Mouse (Mus musculus) kidney, postnatal 0 days (tissue): ENCODE data around the gene Fgl2. TPM values are rescaled to one million over a fixed set of nuclear protein-coding genes. Genes with fewer than 3 reads are reported as not detected.

Source experiments
- ATAC-seq: fragments of 200-750 bp; cut with Nextera tagmentation; replicated peaks from 2 replicates; pipeline ENCODE4 v1.8.0; 2017; ENCODE audit warnings: low read depth, moderate number of reproducible peaks, moderate TSS enrichment, moderate library complexity; ENCODE audit not compliant: low FRiP score
- DNase-seq: peaks from one replicate; pipeline ENCODE4 v3.0.0-alpha.2; 2016; ENCODE audit warnings: low spot score
- H3K27ac ChIP-seq: fragments of 300-500 bp; sonication (generic); 2 replicates; pipeline ENCODE4 v1.5.1; 2014; ENCODE audit warnings: mild to moderate bottlenecking
- H3K27me3 ChIP-seq: fragments of 300-500 bp; sonication (generic); 2 replicates; pipeline ENCODE4 v1.6.1; 2014; ENCODE audit warnings: low read length, mixed read lengths; ENCODE audit not compliant: insufficient read depth
- H3K36me3 ChIP-seq: fragments of 300-500 bp; sonication (generic); 2 replicates; pipeline ENCODE4 v1.6.1; 2014; ENCODE audit warnings: low read length, mixed read lengths; ENCODE audit not compliant: insufficient read depth
- H3K4me1 ChIP-seq: fragments of 300-500 bp; sonication (generic); replicated peaks from 2 replicates; pipeline ENCODE4 v1.6.1; 2014; ENCODE audit warnings: antibody characterized with exemption, low read length, mixed read lengths; ENCODE audit not compliant: insufficient read depth
- H3K4me2 ChIP-seq: fragments of 300-500 bp; sonication (generic); 2 replicates; pipeline ENCODE4 v1.6.1; 2014; ENCODE audit warnings: mild to moderate bottlenecking, low read length, moderate library complexity, mixed read lengths
- H3K4me3 ChIP-seq: fragments of 300-500 bp; sonication (generic); replicated peaks from 2 replicates; pipeline ENCODE4 v1.5.1; 2014; ENCODE audit warnings: low read depth, low read length
- H3K9ac ChIP-seq: fragments of 300-500 bp; sonication (generic); 2 replicates; pipeline ENCODE4 v1.6.1; 2014; ENCODE audit warnings: low read depth, low read length
- H3K9me3 ChIP-seq: fragments of 300-500 bp; sonication (generic); replicated peaks from 2 replicates; pipeline ENCODE4 v1.6.1; 2016; ENCODE audit warnings: low read length, inconsistent platforms, mixed read lengths
- CTCF ChIP-seq: IDR thresholded peaks from 2 replicates; pipeline ENCODE4 v1.5.1; 2016; ENCODE audit warnings: antibody characterized with exemption, low read depth, mild to moderate bottlenecking, moderate library complexity
- WGBS: fragments of 180-500 bp; shearing (Covaris S2); extraction: QIAGEN DNeasy Blood & Tissue Kit; methylation state at CpG from one replicate; pipeline ENCODE4 v1.1.7; 2014; 5-methylcytosine and 5-hydroxymethylcytosine counted together
- polyA plus RNA-seq: library from polyadenylated mRNA; unstranded; fragments of >200 nt; fragmentation: Nextera tagmentation; extraction: Ambion mirVana; gene quantifications from 2 replicates; pipeline ENCODE4 v1.2.1, GENCODE M21; 2015

Gene Fgl2
- polyA plus RNA-seq, 1 experiment from 2014 or later, result 11.9 TPM

GRCm38 (mm10) chr5:21383392-21384251, 11.2 kb downstream of the Fgl2 start:
- 0 out of 2 replicates have a peak overlapping the region, but pooled peaks have one; percentile 11 for H3K4me2 ChIP-seq
- ATAC-seq, result peak; percentile 68

GRCm38 (mm10) chr5:21384252-21384960, 12.0 kb downstream of the Fgl2 start:
- H3K9ac ChIP-seq, result no peak overlapping the region
- 0 out of 2 replicates have a peak, but pooled peaks cover 12% of the 10 kb centered on the region for H3K4me1 ChIP-seq
- H3K9me3 ChIP-seq, result no peaks in the 10 kb centered on the region
- 69% methylated on average over 13 of the region's 13 CpGs for WGBS
- H3K27ac ChIP-seq, result no peak overlapping the region
- H3K4me3 ChIP-seq, result no peak overlapping the region
- no peak overlapping the region for H3K4me2 ChIP-seq
- DNase-seq, result no peak
- no peak for TF ChIP-seq CTCF
- no peaks in the 10 kb centered on the region for H3K36me3 ChIP-seq
- ATAC-seq, result no peak
- no peaks in the 10 kb centered on the region for H3K27me3 ChIP-seq

More at GRCm38 (mm10) chr5:21383392-21384251, 11.2 kb downstream of the Fgl2 start:
- no peak for TF ChIP-seq CTCF
- 19% methylated on average over 14 of the region's 14 CpGs for WGBS
- Histone ChIP-seq H3K9ac (no peak overlapping the region), H3K4me1 (0 out of 2 replicates have a peak, but pooled peaks cover 12% of the 10 kb centered on the region), H3K4me3 (no peak overlapping the region), H3K27me3 (no peaks in the 10 kb centered on the region), H3K9me3 (no peaks in the 10 kb centered on the region), H3K36me3 (no peaks in the 10 kb centered on the region), H3K27ac (peak overlapping the region; percentile 58; the same call in 1 of the 2 replicates)
- DNase-seq, result peak; percentile 69

DNA sequence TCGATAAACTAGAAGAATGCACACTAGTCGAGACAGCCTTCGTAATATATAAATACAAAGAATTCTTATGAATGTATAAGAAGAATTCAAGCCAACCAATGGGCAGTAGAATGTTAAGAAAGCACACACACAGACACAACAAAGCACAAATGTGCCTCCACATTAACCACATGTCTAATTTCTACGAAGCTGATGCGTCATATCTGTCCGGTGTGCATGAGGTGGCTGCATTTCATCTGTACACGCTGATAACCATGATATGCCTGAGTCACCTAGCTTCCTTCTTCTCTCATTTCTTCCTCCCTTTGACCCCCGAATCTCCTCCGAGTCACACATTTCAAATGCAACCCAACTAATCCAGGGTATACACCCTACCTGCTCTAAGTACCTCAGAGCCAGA, 12.5 kb downstream of the Fgl2 start:
- Histone ChIP-seq H3K36me3 (no peaks in the 10 kb centered on the region), H3K27ac (no peak overlapping the region), H3K4me1 (0 out of 2 replicates have a peak, but pooled peaks cover 12% of the 10 kb centered on the region), H3K9me3 (no peaks in the 10 kb centered on the region), H3K9ac (no peak overlapping the region), H3K4me3 (no peak overlapping the region), H3K27me3 (no peaks in the 10 kb centered on the region), H3K4me2 (no peak overlapping the region)
- 91% methylated on average over 9 of the region's 9 CpGs for WGBS
- ATAC-seq (no peak), DNase-seq (no peak)
- no peak for TF ChIP-seq CTCF

DNA sequence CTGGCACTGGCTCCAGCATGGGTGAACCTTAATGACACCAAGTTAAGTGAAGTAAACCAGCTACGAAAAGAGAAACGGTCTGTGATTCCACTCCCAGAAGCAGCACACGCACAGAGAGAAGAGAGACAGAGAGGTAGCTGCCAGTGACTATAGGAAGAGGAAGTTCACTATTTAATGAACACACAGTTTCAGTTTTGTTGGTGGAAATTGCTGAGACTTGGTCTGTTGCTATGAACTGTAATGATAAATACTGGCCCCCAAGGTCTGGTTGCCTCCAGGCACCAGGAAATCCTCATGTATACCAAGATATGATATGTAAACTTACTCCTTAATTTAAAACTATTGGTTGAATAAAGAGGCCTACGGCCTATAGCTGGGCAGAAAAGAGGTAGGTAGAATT, 14.0 kb downstream of the Fgl2 start:
- DNase-seq (no peak), ATAC-seq (no peak)
- Histone ChIP-seq H3K4me3 (no peak overlapping the region), H3K4me1 (0 out of 2 replicates have a peak, but pooled peaks cover 12% of the 10 kb centered on the region), H3K4me2 (no peak overlapping the region), H3K27me3 (no peaks in the 10 kb centered on the region), H3K27ac (no peak overlapping the region), H3K9ac (no peak overlapping the region), H3K9me3 (no peaks in the 10 kb centered on the region), H3K36me3 (no peaks in the 10 kb centered on the region)
- no peak for TF ChIP-seq CTCF
- WGBS, result 84% methylated on average over 4 of the region's 4 CpGs

- H3K27me3 ChIP-seq, result no peaks in the 10 kb centered on the region
- no peak overlapping the region for H3K27ac ChIP-seq
- H3K9me3 ChIP-seq, result no peaks in the 10 kb centered on the region
- no peaks in the 10 kb centered on the region for H3K36me3 ChIP-seq
- no peak overlapping the region for H3K9ac ChIP-seq
- no peak overlapping the region for H3K4me3 ChIP-seq
- H3K4me2 ChIP-seq, result no peak overlapping the region
- TF ChIP-seq CTCF, result no peak
- 0 out of 2 replicates have a peak, but pooled peaks cover 12% of the 10 kb centered on the region for H3K4me1 ChIP-seq
- no peak for DNase-seq
- no peak for ATAC-seq
These were observed 14.9 kb downstream of the Fgl2 start for GRCm38 (mm10) chr5:21387340-21387739.

DNA sequence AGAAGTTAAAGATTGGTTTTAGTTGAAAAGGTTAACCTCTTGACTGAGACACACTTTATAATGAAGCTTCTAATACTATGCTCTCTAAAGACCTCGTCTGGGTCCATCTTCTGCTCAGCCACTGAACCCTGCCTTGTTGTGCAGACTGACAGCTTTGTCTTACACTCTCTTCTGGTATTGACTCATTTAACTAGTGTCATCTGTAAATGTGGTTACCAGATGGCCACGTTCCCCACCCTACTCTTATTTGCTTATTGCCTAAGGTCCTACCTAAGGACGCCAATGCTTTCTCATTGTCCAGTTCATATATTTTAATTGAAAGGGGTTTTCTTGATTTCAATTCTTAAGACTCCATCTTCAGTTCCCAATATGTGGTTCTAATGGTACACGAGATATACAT, 16.4 kb downstream of the Fgl2 start:
- 87% methylated on average over 4 of the region's 4 CpGs for WGBS
- no peak for TF ChIP-seq CTCF
- Histone ChIP-seq H3K27ac (no peak overlapping the region), H3K4me1 (no peaks in the 10 kb centered on the region), H3K27me3 (no peaks in the 10 kb centered on the region), H3K36me3 (no peaks in the 10 kb centered on the region), H3K9me3 (no peaks in the 10 kb centered on the region), H3K4me3 (no peak overlapping the region), H3K9ac (no peak overlapping the region), H3K4me2 (no peak overlapping the region)
- ATAC-seq, result no peak
- no peak for DNase-seq
